Mouse (Mus musculus) MEL (cell line): ENCODE measurements at regions not wholly inside any gene's neighbourhood (a gene's known extent, or its start where the extent isn't known, plus 50 kb on each side); places are given as distances from the start of the nearest gene placed in this dataset.

Source experiments
- DNase-seq: peaks from one replicate; pipeline ENCODE4 v3.0.0; 2011; ENCODE audit warnings: low read depth, low spot score
- H3K27ac ChIP-seq: 2 replicates; pipeline ENCODE4 v1.5.1; 2012; ENCODE audit warnings: low read depth, mild to moderate bottlenecking, control low read depth, low read length, moderate library complexity; ENCODE audit not compliant: control insufficient read depth
- H3K27me3 ChIP-seq, 2 experiments: fragments of 150-350 bp in 1 of 2; sonication (generic) in 1 of 2; 2 replicates each; pipeline ENCODE4 v1.6.1; 2012; ENCODE audit warnings: low read length in 2 of 2, mild to moderate bottlenecking in 2 of 2, improper control_type of control experiment in 1 of 2, moderate library complexity in 1 of 2; ENCODE audit not compliant: insufficient read depth in 2 of 2, control insufficient read depth in 1 of 2
- H3K36me3 ChIP-seq, 2 experiments: 2 replicates each; pipeline ENCODE4 v1.6.1; 2012 to 2014; ENCODE audit warnings: low read length in 2 of 2, improper control_type of control experiment in 1 of 2, inconsistent platforms in 1 of 2, mild to moderate bottlenecking in 1 of 2; ENCODE audit not compliant: insufficient read depth in 2 of 2, control insufficient read depth in 1 of 2
- H3K4me1 ChIP-seq, 2 experiments: fragments of 150-350 bp in 1 of 2; sonication (generic) in 1 of 2; 2 replicates each; pipeline ENCODE4 v1.6.1; 2012; ENCODE audit warnings: low read length in 2 of 2, improper control_type of control experiment in 1 of 2, mild to moderate bottlenecking in 1 of 2; ENCODE audit not compliant: insufficient read depth in 2 of 2, control insufficient read depth in 1 of 2
- H3K4me3 ChIP-seq, 2 experiments: fragments of 150-350 bp in 1 of 2; sonication (generic) in 1 of 2; 2 replicates each; pipeline ENCODE4 v1.5.1; 2012; ENCODE audit warnings: low read depth in 2 of 2, low read length in 2 of 2, mild to moderate bottlenecking in 2 of 2, moderate library complexity in 2 of 2, control low read depth in 1 of 2, improper control_type of control experiment in 1 of 2; ENCODE audit not compliant: control insufficient read depth in 1 of 2, insufficient read depth in 1 of 2
- H3K79me2 ChIP-seq: 2 replicates; pipeline ENCODE4 v1.6.1; 2012; ENCODE audit warnings: mild to moderate bottlenecking, low read length, moderate library complexity; ENCODE audit not compliant: control insufficient read depth, poor library complexity, insufficient read depth
- H3K9ac ChIP-seq: 2 replicates; pipeline ENCODE4 v1.6.1; 2012; ENCODE audit warnings: low read depth, mild to moderate bottlenecking, control low read depth, low read length, moderate library complexity; ENCODE audit not compliant: control insufficient read depth, poor library complexity, severe bottlenecking
- H3K9me3 ChIP-seq: fragments of 150-350 bp; sonication (generic); replicated peaks from 2 replicates; pipeline ENCODE4 v1.6.1; 2012; ENCODE audit warnings: mild to moderate bottlenecking, low read length, improper control_type of control experiment, moderate library complexity; ENCODE audit not compliant: insufficient read depth
- BHLHE40 ChIP-seq: IDR thresholded peaks from 2 replicates; pipeline ENCODE4 v1.6.1; 2012; ENCODE audit warnings: low read depth, mild to moderate bottlenecking, inconsistent platforms, low read length, improper control_type of control experiment, borderline replicate concordance
- CTCF ChIP-seq, 3 experiments: IDR thresholded peaks in 2 of 3; conservative IDR thresholded peaks in 1 of 3; 2 replicates each; pipeline ENCODE4 v1.5.1; 2011 to 2012; ENCODE audit warnings: low read length in 3 of 3, low read depth in 2 of 3, mild to moderate bottlenecking in 2 of 3, improper control_type of control experiment in 1 of 3, inconsistent platforms in 1 of 3, mixed read lengths in 1 of 3, moderate library complexity in 1 of 3; ENCODE audit not compliant: control insufficient read depth in 1 of 3, insufficient read depth in 1 of 3, poor library complexity in 1 of 3, severe bottlenecking in 1 of 3
- E2F4 ChIP-seq: IDR thresholded peaks from 2 replicates; pipeline ENCODE4 v1.6.1; 2011; ENCODE audit warnings: low read depth, low read length, improper control_type of control experiment, borderline replicate concordance
- GATA1 ChIP-seq: IDR thresholded peaks from 2 replicates; pipeline ENCODE4 v1.6.1; 2011; ENCODE audit warnings: low read depth, low read length, improper control_type of control experiment
- JUND ChIP-seq: IDR thresholded peaks from 2 replicates; pipeline ENCODE4 v1.6.1; 2011; ENCODE audit warnings: low read depth, mild to moderate bottlenecking, improper control_type of control experiment, low read length
- KAT2A ChIP-seq: conservative IDR thresholded peaks from 2 replicates; pipeline ENCODE4 v1.6.1; 2012; ENCODE audit warnings: low read depth, low read length, improper control_type of control experiment, inconsistent platforms
- MAX ChIP-seq: IDR thresholded peaks from 2 replicates; pipeline ENCODE4 v1.6.1; 2011; ENCODE audit warnings: low read length, improper control_type of control experiment
- MEF2A ChIP-seq: IDR thresholded peaks from 2 replicates; pipeline ENCODE4 v1.6.1; 2014; ENCODE audit warnings: low read depth, mild to moderate bottlenecking, inconsistent platforms, low read length, improper control_type of control experiment; ENCODE audit not compliant: poor library complexity, insufficient replicate concordance, severe bottlenecking; ENCODE audit errors: extremely low read depth
- MYB ChIP-seq: IDR thresholded peaks from 2 replicates; pipeline ENCODE4 v1.6.1; 2011; ENCODE audit warnings: mild to moderate bottlenecking, low read depth, low read length, improper control_type of control experiment
- MYC ChIP-seq: IDR thresholded peaks from 2 replicates; pipeline ENCODE4 v1.6.1; 2011; ENCODE audit warnings: low read depth, mild to moderate bottlenecking, low read length, improper control_type of control experiment, moderate library complexity
- NELFE ChIP-seq: IDR thresholded peaks from 2 replicates; pipeline ENCODE4 v1.6.1; 2011; ENCODE audit warnings: low read depth, low read length, improper control_type of control experiment
- POLR2A ChIP-seq, 2 experiments: IDR thresholded peaks; 2 replicates each; pipeline ENCODE4 v1.6.1; 2011 to 2012; ENCODE audit warnings: low read length in 2 of 2, mild to moderate bottlenecking in 2 of 2, control low read depth in 1 of 2, improper control_type of control experiment in 1 of 2, low read depth in 1 of 2, moderate library complexity in 1 of 2; ENCODE audit not compliant: control insufficient read depth in 1 of 2, insufficient read depth in 1 of 2, poor library complexity in 1 of 2
- POLR2AphosphoS2 ChIP-seq: IDR thresholded peaks from 2 replicates; pipeline ENCODE4 v1.6.1; 2011; ENCODE audit warnings: low read length, improper control_type of control experiment
- POLR2AphosphoS5 ChIP-seq: IDR thresholded peaks from 2 replicates; pipeline ENCODE4 v1.6.1; 2012; ENCODE audit warnings: low read depth, borderline replicate concordance, mild to moderate bottlenecking, inconsistent platforms, low read length, moderate library complexity, mixed read lengths
- RAD21 ChIP-seq: IDR thresholded peaks from 2 replicates; pipeline ENCODE4 v1.6.1; 2011; ENCODE audit warnings: mild to moderate bottlenecking, low read depth, low read length, improper control_type of control experiment
- RCOR1 ChIP-seq: IDR thresholded peaks from 2 replicates; pipeline ENCODE4 v1.6.1; 2012; ENCODE audit warnings: low read depth, mild to moderate bottlenecking, inconsistent platforms, low read length, improper control_type of control experiment
- SMC3 ChIP-seq: IDR thresholded peaks from 2 replicates; pipeline ENCODE4 v1.6.1; 2011; ENCODE audit warnings: low read depth, low read length, improper control_type of control experiment
- TCF12 ChIP-seq: IDR thresholded peaks from 2 replicates; pipeline ENCODE4 v1.6.1; 2014; ENCODE audit warnings: low read depth, mild to moderate bottlenecking, inconsistent platforms, low read length, improper control_type of control experiment, moderate library complexity
- USF1 ChIP-seq: IDR thresholded peaks from 2 replicates; pipeline ENCODE4 v1.6.1; 2014; ENCODE audit warnings: low read depth, mild to moderate bottlenecking, inconsistent platforms, low read length, improper control_type of control experiment, moderate library complexity
- USF2 ChIP-seq, 2 experiments: IDR thresholded peaks; 2 replicates each; pipeline ENCODE4 v1.6.1; 2011 to 2012; ENCODE audit warnings: improper control_type of control experiment in 2 of 2, low read length in 2 of 2, borderline replicate concordance in 1 of 2, inconsistent platforms in 1 of 2, low read depth in 1 of 2, mild to moderate bottlenecking in 1 of 2; ENCODE audit not compliant: insufficient read depth in 1 of 2
- ZMIZ1 ChIP-seq: IDR thresholded peaks from 2 replicates; pipeline ENCODE4 v1.6.1; 2012; ENCODE audit warnings: low read depth, mild to moderate bottlenecking, inconsistent platforms, low read length, improper control_type of control experiment, moderate library complexity

DNA sequence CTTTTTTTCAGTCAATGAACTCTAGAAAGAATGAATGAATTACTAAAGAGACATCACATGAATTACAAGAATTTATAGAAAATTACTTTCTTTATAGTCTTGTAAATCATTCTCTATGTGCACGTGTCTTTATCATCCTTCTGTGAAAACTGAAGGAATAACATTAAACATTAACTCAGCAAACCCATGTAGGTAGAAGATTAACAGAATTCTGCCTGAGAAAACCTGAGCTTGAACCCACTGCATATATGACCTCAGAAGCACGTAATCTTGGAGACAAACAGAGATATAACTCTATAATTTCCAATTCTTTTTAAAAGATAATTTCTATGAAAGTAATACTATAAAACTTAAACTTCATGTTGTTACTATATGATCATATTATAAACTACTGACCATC lies 374.0 kb upstream of the Xrcc4 start:
- no peaks in the 10 kb centered on the region; a peak in 1 of 4 replicates for H3K27me3 ChIP-seq
- H3K79me2 ChIP-seq = no peaks in the 10 kb centered on the region
- TF ChIP-seq GATA1 (no peak), RAD21 (no peak), MEF2A (no peak), BHLHE40 (no peak), JUND (no peak)
- no peak overlapping the region for H3K27ac ChIP-seq
- H3K9ac ChIP-seq = no peak overlapping the region
- no peaks in the 10 kb centered on the region for H3K36me3 ChIP-seq
- no peaks in the 10 kb centered on the region for H3K4me1 ChIP-seq
- H3K9me3 ChIP-seq = no peaks in the 10 kb centered on the region
- no peak overlapping the region for H3K4me3 ChIP-seq
- DNase-seq = no peak

GRCm38 (mm10) chr13:90454631-90455030 lies 365.2 kb upstream of the Xrcc4 start:
- H3K9me3 ChIP-seq = no peaks in the 10 kb centered on the region
- no peaks in the 10 kb centered on the region for H3K4me1 ChIP-seq
- no peaks in the 10 kb centered on the region for H3K27me3 ChIP-seq
- no peaks in the 10 kb centered on the region for H3K36me3 ChIP-seq
- no peaks in the 10 kb centered on the region for H3K79me2 ChIP-seq
- no peak for DNase-seq
- H3K27ac ChIP-seq = no peak overlapping the region
- no peak overlapping the region for H3K4me3 ChIP-seq
- H3K9ac ChIP-seq = no peak overlapping the region
- TF ChIP-seq MEF2A (no peak), POLR2AphosphoS2 (no peak), MYC (no peak), NELFE (no peak), E2F4 (no peak), ZMIZ1 (no peak)

- Histone ChIP-seq H3K4me3 (no peak overlapping the region), H3K9ac (no peak overlapping the region), H3K27ac (no peak overlapping the region), H3K27me3 (no peaks in the 10 kb centered on the region), H3K36me3 (no peaks in the 10 kb centered on the region), H3K9me3 (no peaks in the 10 kb centered on the region), H3K79me2 (no peaks in the 10 kb centered on the region), H3K4me1 (no peaks in the 10 kb centered on the region)
- no peak for DNase-seq
- TF ChIP-seq TCF12 (no peak), MYB (no peak), RCOR1 (no peak), E2F4 (no peak), POLR2AphosphoS5 (no peak), CTCF (IDR thresholded peaks at IDR 0.05 in 2 of 3, conservative IDR thresholded peaks at IDR 0.05 in 1 of 3; ENCODE audit: control insufficient read depth in 1 of 3, insufficient read depth in 1 of 3, low read depth in 2 of 3, low read length in 3 of 3, poor library complexity in 1 of 3, severe bottlenecking in 1 of 3) (no peak), SMC3 (no peak), MAX (no peak), NELFE (no peak), USF1 (no peak), KAT2A (no peak), USF2 (IDR thresholded peaks at IDR 0.05; ENCODE audit: borderline replicate concordance in 1 of 2, insufficient read depth in 1 of 2, low read depth in 1 of 2, low read length in 2 of 2) (no peak), POLR2A (IDR thresholded peaks at IDR 0.05; ENCODE audit: control insufficient read depth in 1 of 2, insufficient read depth in 1 of 2, low read depth in 1 of 2, low read length in 2 of 2, poor library complexity in 1 of 2) (no peak)
Observed at GRCm38 (mm10) chr13:90426901-90427300, 337.5 kb upstream of the Xrcc4 start.
